Mouse (Mus musculus): ENCODE measurements at regions not wholly inside any gene's neighbourhood (a gene's known extent, or its start where the extent isn't known, plus 50 kb on each side); places are given as distances from the start of the nearest gene placed in this dataset.

DNA sequence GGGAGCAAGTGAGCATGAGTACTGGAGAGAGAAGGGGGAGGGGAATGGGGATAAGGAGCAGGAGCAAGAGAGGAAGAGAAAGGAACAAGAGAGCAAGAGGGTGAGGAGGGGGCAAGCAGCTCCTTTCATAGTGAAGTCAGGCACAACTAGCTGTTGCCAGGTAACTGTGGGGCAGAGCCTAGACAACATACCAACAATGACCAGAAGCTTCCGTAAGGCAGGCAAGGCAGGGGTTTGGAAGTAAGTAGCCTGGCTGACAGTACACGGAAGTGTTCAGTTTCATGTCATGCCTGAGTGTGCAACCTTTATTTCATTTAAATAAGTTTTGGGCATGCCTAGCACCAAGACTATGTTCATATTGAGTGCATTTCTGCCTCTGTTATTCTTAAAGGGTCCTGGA, 160.5 kb upstream of the Jun start:
- no peak for TF ChIP-seq POLR2A (IDR thresholded peaks at IDR 0.05; ENCODE audit: control insufficient read depth, extremely low read depth, insufficient read depth, low read length, poor library complexity)
- TF ChIP-seq CTCF (IDR thresholded peaks at IDR 0.05; ENCODE audit: borderline replicate concordance, control insufficient read depth, extremely low read depth, insufficient read depth, low read length, poor library complexity), result no peak
